Mouse (Mus musculus) megakaryocyte, embryonic 14.5 days (primary cell): Measurements from ENCODE around the gene Pik3ap1.

Experiments
- FLI1 ChIP-seq: IDR thresholded peaks from 2 replicates; pipeline ENCODE4 v1.6.1; 2012; ENCODE audit warnings: low read length, inconsistent platforms, mixed read lengths
- GATA1 ChIP-seq: IDR thresholded peaks from 3 replicates; pipeline ENCODE4 v1.6.1; 2012; ENCODE audit warnings: mixed read lengths, low read length, inconsistent platforms, borderline replicate concordance

- TF ChIP-seq FLI1 = no peak
- TF ChIP-seq GATA1 = no peak
Observed at GRCm38 (mm10) chr19:41347326-41347725, 37.6 kb downstream of the Pik3ap1 start.
